Mouse (Mus musculus): ENCODE results near the gene Nrarp.

GRCm38 (mm10) chr2:25227406-25227805 lies 46.8 kb downstream of the Nrarp start:
- TF ChIP-seq CTCF (conservative IDR thresholded peaks at IDR 0.05; ENCODE audit: low read length) (no peak), NANOG (IDR thresholded peaks at IDR 0.05; ENCODE audit: borderline replicate concordance, low read length) (no peak), POU5F1 (IDR thresholded peaks at IDR 0.05; ENCODE audit: borderline replicate concordance, low read length) (no peak)

All from E14TG2a.4 (cell line).